Mouse (Mus musculus): ENCODE data around the gene Clcn2.

DNA sequence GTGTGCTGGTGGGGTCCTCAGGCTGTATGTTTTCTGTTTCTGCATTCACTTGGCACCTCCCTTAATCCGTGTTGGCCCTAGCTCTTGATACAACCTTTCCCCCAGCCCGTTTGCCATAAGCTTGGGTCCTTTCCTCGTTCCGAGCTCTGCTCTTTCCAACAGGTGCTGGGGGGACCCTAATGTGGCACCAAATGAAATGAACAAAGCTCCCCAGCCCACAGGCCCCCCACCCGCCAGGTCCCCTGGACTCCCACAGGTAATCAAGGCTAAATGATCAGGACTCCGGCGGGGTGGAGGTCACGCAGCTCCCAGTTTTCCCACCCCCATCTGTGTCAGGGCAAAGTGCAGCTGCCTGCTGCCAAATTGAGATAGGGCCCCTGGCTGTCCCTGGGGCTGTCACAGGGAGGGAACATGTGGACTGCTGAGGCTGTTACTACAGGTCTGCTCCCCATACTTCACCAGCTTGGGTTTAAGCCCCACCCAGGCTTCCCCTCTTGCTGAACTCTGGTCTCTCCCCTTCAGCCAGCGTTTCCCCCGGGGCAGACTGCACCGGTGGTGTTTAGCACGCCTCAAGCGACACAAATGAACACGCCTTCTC is 43.7 kb downstream of the Clcn2 start:
- TF ChIP-seq CTCF (IDR thresholded peaks at IDR 0.05; ENCODE audit: control insufficient read depth, insufficient read depth, insufficient read length) = no peak
- no peak for TF ChIP-seq USF1 (IDR thresholded peaks at IDR 0.05; ENCODE audit: low read depth)
